Mouse (Mus musculus) kidney, embryonic 14.5 days (tissue): ENCODE data around the gene Slc26a5. TPM values are rescaled to one million over a fixed set of nuclear protein-coding genes. Genes with fewer than 3 reads are reported as not detected.

Experiments used
- ATAC-seq: fragments of 200-750 bp; cut with Nextera tagmentation; 2 replicates; pipeline ENCODE4 v1.8.0; 2017; ENCODE audit warnings: moderate number of reproducible peaks, mild to moderate bottlenecking, moderate TSS enrichment, moderate library complexity; ENCODE audit not compliant: low FRiP score, low TSS enrichment
- H3K27ac ChIP-seq: fragments of 300-500 bp; sonication (generic); 2 replicates; pipeline ENCODE4 v1.5.1; 2014; ENCODE audit warnings: low read depth, mild to moderate bottlenecking, low read length, moderate library complexity, mixed read lengths
- H3K27me3 ChIP-seq: fragments of 300-500 bp; sonication (generic); 2 replicates; pipeline ENCODE4 v1.6.1; 2014; ENCODE audit warnings: mild to moderate bottlenecking, low read length; ENCODE audit not compliant: control insufficient read depth, insufficient read depth
- H3K36me3 ChIP-seq: fragments of 300-500 bp; sonication (generic); 2 replicates; pipeline ENCODE4 v1.6.1; 2014; ENCODE audit warnings: low read length, mixed read lengths; ENCODE audit not compliant: control insufficient read depth, insufficient read depth
- H3K4me1 ChIP-seq: fragments of 300-500 bp; sonication (generic); 2 replicates; pipeline ENCODE4 v1.6.1; 2014; ENCODE audit warnings: low read length, mixed read lengths; ENCODE audit not compliant: control insufficient read depth, insufficient read depth
- H3K4me2 ChIP-seq: fragments of 300-500 bp; sonication (generic); replicated peaks from 2 replicates; pipeline ENCODE4 v1.6.1; 2014; ENCODE audit warnings: low read depth, mild to moderate bottlenecking, low read length
- H3K4me3 ChIP-seq: fragments of 300-500 bp; sonication (generic); 2 replicates; pipeline ENCODE4 v1.5.1; 2014; ENCODE audit warnings: mild to moderate bottlenecking, low read length
- H3K9ac ChIP-seq: fragments of 300-500 bp; sonication (generic); 2 replicates; pipeline ENCODE4 v1.6.1; 2014; ENCODE audit warnings: low read depth, mild to moderate bottlenecking, low read length, moderate library complexity
- H3K9me3 ChIP-seq: fragments of 300-500 bp; sonication (generic); 2 replicates; pipeline ENCODE4 v1.6.1; 2016; ENCODE audit warnings: low read length; ENCODE audit not compliant: control insufficient read depth
- WGBS: fragments of 180-500 bp; shearing (Covaris S2); extraction: QIAGEN DNeasy Blood & Tissue Kit; methylation state at CpG from one replicate; pipeline ENCODE4 v1.1.7; 2014; 5-methylcytosine and 5-hydroxymethylcytosine counted together
- polyA plus RNA-seq: library from polyadenylated mRNA; unstranded; fragments of >200 nt; fragmentation: Nextera tagmentation; extraction: Ambion mirVana; gene quantifications from 2 replicates; pipeline ENCODE4 v1.2.1, GENCODE M21; 2014

Gene Slc26a5
- polyA plus RNA-seq, 1 experiment from 2014 or later: not detected

GRCm38 (mm10) chr5:21828855-21829254, 36.5 kb downstream of the Slc26a5 start:
- no peak for ATAC-seq
- H3K4me3 ChIP-seq: no peak overlapping the region
- 71% methylated on average over 4 of the region's 4 CpGs for WGBS
- no peak overlapping the region for H3K27ac ChIP-seq
- H3K9ac ChIP-seq: no peak overlapping the region
- H3K36me3 ChIP-seq: no peaks in the 10 kb centered on the region
- no peak overlapping the region for H3K4me2 ChIP-seq
- no peaks in the 10 kb centered on the region for H3K9me3 ChIP-seq
- no peaks in the 10 kb centered on the region for H3K4me1 ChIP-seq
- no peaks in the 10 kb centered on the region for H3K27me3 ChIP-seq

GRCm38 (mm10) chr5:21827643-21828042, 37.8 kb downstream of the Slc26a5 start:
- Histone ChIP-seq H3K4me2 (no peak overlapping the region), H3K36me3 (no peaks in the 10 kb centered on the region), H3K27ac (no peak overlapping the region), H3K4me3 (no peak overlapping the region), H3K9me3 (no peaks in the 10 kb centered on the region), H3K4me1 (no peaks in the 10 kb centered on the region), H3K27me3 (no peaks in the 10 kb centered on the region), H3K9ac (no peak overlapping the region)
- peak; percentile 79 for ATAC-seq
- WGBS: 17% methylated on average over 6 of the region's 6 CpGs

- no peak for ATAC-seq
- 32% methylated on average over 7 of the region's 7 CpGs for WGBS
Observed at GRCm38 (mm10) chr5:21826370-21826769, 39.0 kb downstream of the Slc26a5 start.

GRCm38 (mm10) chr5:21813994-21814393, 51.4 kb downstream of the Slc26a5 start:
- no peak overlapping the region for H3K4me3 ChIP-seq
- WGBS: 43% methylated on average over 1 of the region's 1 CpGs

More at GRCm38 (mm10) chr5:21826370-21826769, 39.0 kb downstream of the Slc26a5 start:
- Histone ChIP-seq H3K4me1 (no peaks in the 10 kb centered on the region), H3K27me3 (no peaks in the 10 kb centered on the region), H3K4me3 (no peak overlapping the region), H3K9me3 (no peaks in the 10 kb centered on the region), H3K9ac (no peak overlapping the region), H3K27ac (no peak overlapping the region), H3K4me2 (no peak overlapping the region), H3K36me3 (no peaks in the 10 kb centered on the region)

GRCm38 (mm10) chr5:21810924-21811323, 54.5 kb downstream of the Slc26a5 start:
- Histone ChIP-seq H3K4me2 (no peak overlapping the region), H3K27me3 (no peaks in the 10 kb centered on the region), H3K4me1 (no peaks in the 10 kb centered on the region), H3K36me3 (no peaks in the 10 kb centered on the region), H3K9ac (no peak overlapping the region), H3K9me3 (no peaks in the 10 kb centered on the region), H3K4me3 (no peak overlapping the region), H3K27ac (no peak overlapping the region)
- ATAC-seq: no peak
- 76% methylated on average over 10 of the region's 10 CpGs for whole genome bisulfite sequencing

More at GRCm38 (mm10) chr5:21813994-21814393, 51.4 kb downstream of the Slc26a5 start:
- Histone ChIP-seq H3K4me1 (no peaks in the 10 kb centered on the region), H3K9ac (no peak overlapping the region), H3K9me3 (no peaks in the 10 kb centered on the region), H3K27ac (no peak overlapping the region), H3K27me3 (no peaks in the 10 kb centered on the region), H3K4me2 (no peak overlapping the region), H3K36me3 (no peaks in the 10 kb centered on the region)
- no peak for ATAC-seq

GRCm38 (mm10) chr5:21804837-21805236, 60.6 kb downstream of the Slc26a5 start:
- no peak overlapping the region for H3K27ac ChIP-seq
- 88% methylated on average over 4 of the region's 4 CpGs for WGBS

GRCm38 (mm10) chr5:21803691-21804188, 61.7 kb downstream of the Slc26a5 start:
- Histone ChIP-seq H3K36me3 (peaks cover 56% of the 10 kb centered on the region), H3K27me3 (no peaks in the 10 kb centered on the region), H3K9me3 (no peaks in the 10 kb centered on the region), H3K27ac (no peak overlapping the region), H3K4me1 (no peaks in the 10 kb centered on the region), H3K4me2 (no peak overlapping the region), H3K9ac (no peak overlapping the region), H3K4me3 (no peak overlapping the region)
- WGBS: 94% methylated on average over 12 of the region's 12 CpGs
- no peak for ATAC-seq

More at GRCm38 (mm10) chr5:21804837-21805236, 60.6 kb downstream of the Slc26a5 start:
- no peak for ATAC-seq
- no peaks in the 10 kb centered on the region for H3K4me1 ChIP-seq
- no peaks in the 10 kb centered on the region for H3K27me3 ChIP-seq
- peaks cover 46% of the 10 kb centered on the region for H3K36me3 ChIP-seq
- H3K9ac ChIP-seq: no peak overlapping the region
- no peak overlapping the region for H3K4me2 ChIP-seq
- H3K9me3 ChIP-seq: no peaks in the 10 kb centered on the region
- no peak overlapping the region for H3K4me3 ChIP-seq

- 75% methylated on average over 9 of the region's 9 CpGs for WGBS
- no peak for ATAC-seq
- no peaks in the 10 kb centered on the region for H3K4me1 ChIP-seq
- H3K27ac ChIP-seq: no peak overlapping the region
- H3K9ac ChIP-seq: no peak overlapping the region
- H3K36me3 ChIP-seq: peaks cover 62% of the 10 kb centered on the region
- H3K9me3 ChIP-seq: no peaks in the 10 kb centered on the region
- H3K27me3 ChIP-seq: no peaks in the 10 kb centered on the region
- H3K4me3 ChIP-seq: no peak overlapping the region
- no peak overlapping the region for H3K4me2 ChIP-seq
Observed at GRCm38 (mm10) chr5:21802907-21803306, 62.5 kb downstream of the Slc26a5 start.

GRCm38 (mm10) chr5:21792166-21792565, 73.2 kb downstream of the Slc26a5 start:
- Histone ChIP-seq H3K4me1 (peaks cover 9% of the 10 kb centered on the region; the same call in 1 of the 2 replicates), H3K27ac (no peak overlapping the region), H3K4me3 (no peak overlapping the region), H3K36me3 (peaks cover 23% of the 10 kb centered on the region), H3K4me2 (no peak overlapping the region), H3K27me3 (no peaks in the 10 kb centered on the region), H3K9me3 (no peaks in the 10 kb centered on the region), H3K9ac (no peak overlapping the region)
- ATAC-seq: no peak
